Mouse (Mus musculus) testis, adult 2 months (tissue): Measurements from ENCODE around the gene Tmem82. TPM values are rescaled to one million over a fixed set of nuclear protein-coding genes. Genes with fewer than 3 reads are reported as not detected.
A peak's percentile ranks its signal among the peaks of the same experiment; 100 is the strongest.

Experiments used
- H3K27ac ChIP-seq: fragments of 200-500 bp; 2 replicates; pipeline ENCODE4 v1.5.1; 2012; ENCODE audit warnings: low read depth, low read length; ENCODE audit not compliant: control insufficient read depth, insufficient read depth
- H3K27me3 ChIP-seq: fragments of 200-500 bp; 2 replicates; pipeline ENCODE4 v1.6.1; 2012; ENCODE audit warnings: mild to moderate bottlenecking, low read length, moderate library complexity; ENCODE audit not compliant: control insufficient read depth, insufficient read depth
- H3K36me3 ChIP-seq: fragments of 200-500 bp; 2 replicates; pipeline ENCODE4 v1.6.1; 2012; ENCODE audit warnings: mild to moderate bottlenecking, low read length; ENCODE audit not compliant: control insufficient read depth, insufficient read depth
- H3K4me1 ChIP-seq: fragments of 200-500 bp; 2 replicates; pipeline ENCODE4 v1.6.1; 2012; ENCODE audit warnings: low read length; ENCODE audit not compliant: control insufficient read depth, insufficient read depth
- H3K4me3 ChIP-seq: fragments of 200-500 bp; 2 replicates; pipeline ENCODE4 v1.5.1; 2012; ENCODE audit warnings: low read depth, mild to moderate bottlenecking, low read length, moderate library complexity, mixed read lengths; ENCODE audit not compliant: control insufficient read depth
- CTCF ChIP-seq: fragments of 200-500 bp; IDR thresholded peaks from 2 replicates; pipeline ENCODE4 v1.5.1; 2012; ENCODE audit warnings: low read depth, mild to moderate bottlenecking, inconsistent platforms, low read length, moderate library complexity; ENCODE audit not compliant: control insufficient read depth, insufficient read depth, insufficient replicate concordance
- POLR2A ChIP-seq: fragments of 200-500 bp; IDR thresholded peaks from 2 replicates; pipeline ENCODE4 v1.6.1; 2012; ENCODE audit warnings: low read depth, mild to moderate bottlenecking, inconsistent platforms, low read length, moderate library complexity; ENCODE audit not compliant: control insufficient read depth
- polyA plus RNA-seq: library from polyadenylated mRNA; depleted of rRNA; stranded (reverse); fragments of >200 nt; gene quantifications from 2 replicates; pipeline ENCODE4 v1.2.3, GENCODE M21; 2012

Gene Tmem82
- polyA plus RNA-seq, 1 experiment = 3.5 TPM

DNA sequence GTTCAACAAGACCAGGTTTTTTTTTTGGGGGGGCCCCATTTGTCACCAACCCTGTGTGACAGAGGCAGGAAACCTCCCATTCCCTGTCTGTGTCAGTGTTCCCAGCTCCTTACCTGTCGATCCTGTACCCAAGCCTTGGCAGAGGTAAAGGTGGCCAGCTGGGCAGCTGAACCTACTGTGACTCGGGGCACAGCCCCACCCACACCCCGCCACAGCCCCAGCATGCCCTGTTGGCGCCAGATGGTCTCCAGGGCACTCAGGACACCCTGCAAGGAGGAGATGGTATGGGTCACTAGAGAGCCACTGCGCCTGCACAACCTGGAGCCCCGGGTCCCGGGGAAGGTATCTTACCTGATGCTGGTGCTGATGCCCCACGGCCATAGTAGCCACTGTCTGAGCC lies 3.7 kb upstream of the Tmem82 start:
- Histone ChIP-seq H3K27ac (no peak overlapping the region), H3K4me1 (peaks cover 14% of the 10 kb centered on the region), H3K36me3 (no peaks in the 10 kb centered on the region), H3K27me3 (no peaks in the 10 kb centered on the region), H3K4me3 (no peak overlapping the region)
- TF ChIP-seq CTCF (no peak), POLR2A (no peak)

DNA sequence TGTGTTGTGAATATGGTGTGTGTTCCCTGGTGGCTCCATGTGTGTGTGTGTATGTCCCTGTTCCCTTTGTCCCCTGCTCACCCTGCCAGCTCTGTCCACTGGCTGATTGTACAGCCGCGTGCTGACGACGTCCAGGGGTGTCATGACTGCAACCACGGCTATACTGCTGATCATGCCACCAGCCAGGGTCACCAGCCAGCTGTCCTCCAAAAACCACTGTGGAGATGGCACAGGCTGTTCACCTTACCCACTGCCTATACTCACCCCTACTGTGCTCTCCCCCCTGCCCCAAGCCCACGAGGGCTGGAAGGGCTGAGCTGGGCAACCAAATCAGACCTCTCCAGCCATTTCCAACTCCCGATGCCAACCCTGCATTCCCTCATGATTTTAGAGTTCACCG lies 2.9 kb upstream of the Tmem82 start:
- Histone ChIP-seq H3K36me3 (no peaks in the 10 kb centered on the region), H3K4me3 (no peak overlapping the region), H3K4me1 (peaks cover 14% of the 10 kb centered on the region), H3K27ac (no peak overlapping the region), H3K27me3 (no peaks in the 10 kb centered on the region)
- TF ChIP-seq CTCF = no peak
- TF ChIP-seq POLR2A = no peak

DNA sequence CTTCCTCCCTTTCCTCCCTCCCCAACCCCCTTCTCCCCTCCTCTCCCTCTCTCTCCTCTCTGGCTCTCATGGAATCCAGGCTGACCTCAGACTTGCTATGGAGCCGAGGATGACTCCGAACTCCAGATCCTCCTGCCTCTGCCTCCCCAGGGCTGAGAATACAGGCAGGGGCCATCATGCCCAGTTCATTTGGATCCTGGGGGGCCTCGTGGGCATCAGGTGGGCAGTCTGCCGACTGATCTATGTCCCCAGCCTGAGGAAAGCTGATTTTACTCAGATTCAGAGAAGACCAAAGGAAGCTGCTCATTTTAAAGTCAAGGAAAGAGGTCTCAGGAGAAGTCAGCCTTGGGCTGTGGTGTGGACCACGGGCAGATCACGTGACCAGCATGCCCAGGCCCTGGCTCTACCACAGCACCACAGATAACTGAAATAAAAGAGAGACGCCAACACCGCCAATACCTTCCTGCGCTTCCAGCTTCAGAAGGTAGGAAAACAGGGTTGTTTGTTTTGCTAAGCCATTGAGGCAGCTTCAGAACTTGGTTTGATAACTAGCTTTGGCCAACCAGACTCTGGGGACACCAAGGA lies 958 bp upstream of the Tmem82 start:
- peaks cover 14% of the 10 kb centered on the region for H3K4me1 ChIP-seq
- H3K36me3 ChIP-seq = no peaks in the 10 kb centered on the region
- no peak overlapping the region for H3K4me3 ChIP-seq
- TF ChIP-seq CTCF = no peak
- no peak for TF ChIP-seq POLR2A
- H3K27me3 ChIP-seq = no peaks in the 10 kb centered on the region
- H3K27ac ChIP-seq = no peak overlapping the region

DNA sequence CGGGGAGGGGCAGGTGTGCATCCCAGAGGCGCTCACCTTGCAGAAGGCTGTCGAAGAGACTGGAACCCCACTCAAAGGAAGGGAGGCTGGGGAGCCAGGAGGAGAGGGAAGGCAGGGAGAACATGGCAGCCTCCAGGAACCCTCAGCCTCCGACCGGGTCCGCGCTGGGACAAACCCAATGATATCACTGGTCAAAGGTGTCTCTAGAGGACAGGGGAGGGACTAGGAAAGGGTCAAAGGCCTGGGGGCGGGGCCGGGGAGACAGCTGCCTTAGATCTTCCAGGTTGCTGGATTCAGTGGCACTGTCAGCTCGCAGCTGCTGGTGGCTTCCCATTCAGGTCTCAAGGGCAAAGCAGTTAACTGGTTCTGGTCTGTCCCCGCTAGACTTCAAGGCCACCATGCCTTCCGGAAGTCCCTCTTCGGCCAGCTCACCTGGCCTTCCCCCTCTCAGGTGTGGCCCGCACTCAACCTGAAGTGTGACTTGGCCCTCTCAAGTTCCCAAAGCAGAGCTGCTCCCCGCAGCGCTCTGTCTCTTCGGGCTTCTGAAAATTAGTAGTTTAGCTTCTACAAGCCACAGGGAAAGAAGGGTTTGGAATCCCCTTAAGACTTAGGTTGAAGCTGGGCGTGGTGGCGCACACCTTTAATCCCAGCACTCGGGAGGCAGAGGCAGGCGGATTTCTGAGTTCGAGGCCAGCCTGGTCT lies 419 bp downstream of the Tmem82 start:
- Histone ChIP-seq H3K27ac (peak overlapping the region; percentile 5; the same call in 1 of the 2 replicates), H3K4me1 (peaks cover 14% of the 10 kb centered on the region), H3K27me3 (no peaks in the 10 kb centered on the region), H3K36me3 (no peaks in the 10 kb centered on the region), H3K4me3 (peak overlapping the region; percentile 89)
- TF ChIP-seq CTCF (no peak), POLR2A (no peak)

DNA sequence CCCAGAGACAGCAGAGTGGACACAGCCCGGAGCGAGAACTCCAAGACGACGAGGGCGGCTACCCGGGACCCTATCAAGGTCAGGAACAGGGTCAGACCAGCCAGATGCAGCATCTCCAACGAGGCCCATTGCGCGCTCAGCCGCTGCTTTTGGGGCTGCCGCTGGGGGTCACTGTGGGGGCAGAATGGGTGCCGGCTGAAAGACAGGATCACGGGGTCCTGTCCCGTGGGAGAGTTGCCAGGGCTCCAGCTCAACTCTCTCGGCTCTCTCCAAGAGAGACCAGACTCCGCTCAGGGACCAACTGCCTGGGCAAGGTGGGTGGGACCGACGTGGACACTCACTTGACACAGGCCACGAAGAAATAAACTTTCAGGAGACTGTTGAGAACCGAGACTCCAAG lies 1.1 kb downstream of the Tmem82 start:
- H3K27ac ChIP-seq = no peak overlapping the region
- TF ChIP-seq CTCF (peak; percentile 37; the same call in 1 of the 2 replicates), POLR2A (peak; percentile 16; the same call in 1 of the 2 replicates)

DNA sequence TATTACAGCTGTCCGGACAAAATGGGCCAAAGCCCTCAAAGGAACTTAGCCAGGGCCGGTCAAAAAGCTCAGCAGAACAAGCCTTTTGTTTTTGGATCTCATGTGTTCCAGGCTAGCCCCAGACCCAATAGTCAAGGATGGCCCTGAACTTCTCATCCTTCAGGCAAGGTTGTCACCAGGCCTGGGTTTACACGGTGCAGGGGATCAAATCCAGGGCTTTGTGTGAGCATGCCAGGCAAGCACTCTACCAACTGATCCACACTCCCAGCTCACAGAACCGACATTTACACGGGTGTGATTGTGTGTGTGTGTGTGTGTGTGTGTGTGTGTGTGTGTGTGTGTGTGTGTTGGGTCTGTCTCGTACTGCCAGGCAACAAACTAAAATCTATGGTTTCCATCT lies 1.6 kb downstream of the Tmem82 start:
- H3K4me1 ChIP-seq = peaks cover 14% of the 10 kb centered on the region
- H3K4me3 ChIP-seq = peak overlapping the region; percentile 89
- no peaks in the 10 kb centered on the region for H3K36me3 ChIP-seq
- 0 out of 2 replicates have a peak overlapping the region, but pooled peaks have one; percentile 16 for H3K27ac ChIP-seq
- H3K27me3 ChIP-seq = no peaks in the 10 kb centered on the region
- TF ChIP-seq POLR2A (no peak), CTCF (no peak)

More for the DNA sequence above, 1.1 kb downstream of the Tmem82 start:
- no peaks in the 10 kb centered on the region for H3K36me3 ChIP-seq
- peaks cover 14% of the 10 kb centered on the region for H3K4me1 ChIP-seq
- no peaks in the 10 kb centered on the region for H3K27me3 ChIP-seq
- H3K4me3 ChIP-seq = peak overlapping the region; percentile 89

DNA sequence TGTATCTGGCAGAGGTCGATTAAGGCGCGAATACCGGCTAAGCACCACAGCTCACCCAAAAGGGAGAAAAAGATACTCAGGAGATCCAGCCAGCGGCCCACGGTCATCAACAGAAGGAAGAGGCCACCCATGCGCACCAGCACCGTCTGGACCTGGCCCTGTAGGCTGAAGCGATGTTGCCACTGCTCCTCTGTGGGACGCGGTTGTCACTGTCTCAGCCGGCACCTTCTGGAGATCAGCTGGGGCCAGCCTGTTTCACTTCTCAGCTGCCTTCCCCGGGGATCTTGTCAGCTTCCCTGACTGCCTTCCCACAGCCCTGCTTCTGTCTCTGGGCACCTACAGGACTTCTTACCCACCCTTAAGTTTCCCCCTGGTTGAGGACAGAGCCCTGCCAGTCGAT lies 3.5 kb downstream of the Tmem82 start:
- peak overlapping the region; percentile 89 for H3K4me3 ChIP-seq
- H3K4me1 ChIP-seq = peaks cover 14% of the 10 kb centered on the region

DNA sequence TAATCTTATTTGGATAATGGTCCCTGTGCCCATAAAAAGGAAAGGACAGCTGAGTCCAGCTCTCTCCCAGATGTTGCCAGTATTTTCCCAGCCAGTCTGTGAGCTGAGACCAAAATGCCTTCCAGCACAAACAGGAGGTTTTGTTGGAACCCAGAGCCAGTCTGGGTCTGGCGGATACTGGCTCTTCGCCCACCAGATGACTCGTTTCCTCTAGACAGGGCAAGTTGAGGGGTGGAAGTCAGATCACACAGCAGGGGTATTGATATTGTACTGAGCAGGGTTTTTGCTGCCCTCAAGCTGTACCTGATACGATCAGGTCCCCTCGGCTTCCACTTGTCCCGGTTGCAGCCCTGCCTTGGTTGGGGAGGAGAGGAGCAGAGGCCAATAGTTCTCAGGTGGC lies 8.9 kb downstream of the Tmem82 start:
- Histone ChIP-seq H3K4me1 (no peaks in the 10 kb centered on the region), H3K36me3 (no peaks in the 10 kb centered on the region), H3K4me3 (no peak overlapping the region), H3K27ac (no peak overlapping the region), H3K27me3 (no peaks in the 10 kb centered on the region)
- no peak for TF ChIP-seq CTCF
- no peak for TF ChIP-seq POLR2A

More for the DNA sequence above, 3.5 kb downstream of the Tmem82 start:
- H3K27me3 ChIP-seq = no peaks in the 10 kb centered on the region
- H3K36me3 ChIP-seq = no peaks in the 10 kb centered on the region
- peak overlapping the region; percentile 73 for H3K27ac ChIP-seq
- peak; percentile 24; the same call in 1 of the 2 replicates for TF ChIP-seq POLR2A
- TF ChIP-seq CTCF = no peak
